ENCODE assay signal across 18 mouse cellular contexts in the genomic region with DNA sequence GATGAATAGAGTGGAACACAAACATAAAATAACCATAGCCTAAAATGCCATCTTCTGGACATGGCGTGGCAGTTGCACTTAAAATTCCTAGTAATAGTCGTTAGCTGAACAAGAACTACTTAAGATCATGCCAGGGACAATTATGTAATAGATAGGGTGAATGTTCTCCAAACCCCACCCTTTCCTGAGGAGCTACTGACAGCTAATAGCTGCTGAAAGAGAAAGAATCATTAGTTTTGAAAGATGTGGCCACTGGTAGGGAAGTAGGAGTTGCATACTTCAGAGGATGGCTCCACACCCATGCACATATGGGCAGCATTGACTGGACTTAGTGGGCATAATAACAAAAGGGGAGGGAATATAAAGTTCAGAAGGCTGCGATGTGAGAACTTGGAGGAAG. TPM values are rescaled to one million over a fixed set of nuclear protein-coding genes. Genes with fewer than 3 reads are reported as not detected.
DNase-seq lines count a peak whose midpoint lies in the region; ATAC-seq and TF ChIP-seq lines count a peak whose summit lies in the region.
"Had no signal": no experiment of that assay in that cellular context is flagged by ENCODE, and none has a peak within 500 bp of the region (broad histone marks: within the 10 kb centered on the region; RNA-seq: fewer than 3 reads in every experiment).

No protein-coding gene starts in this region.

- intact Hi-C loops in gastrocnemius, postnatal 14 days (cut with DNase I; ENCODE audit: low total_unique reads): no loop called here

- H3K27me3 ChIP-seq in heart, embryonic 12.5 days (replicated peaks): no peaks in the 10 kb centered on the region
- H3K27me3 ChIP-seq in cerebellum, adult 2 months (ENCODE audit: control insufficient read depth, insufficient read depth, low read length): no peaks in the 10 kb centered on the region
- H3K27me3 ChIP-seq: CH12.LX; embryonic facial prominence, embryonic 12.5 days; forebrain, embryonic 15.5 days; heart, embryonic 15.5 days; hindbrain, embryonic 13.5 days had no signal

- peak; percentile 30 to 51 for DNase-seq in heart, adult 9 months (ENCODE audit: low spot score in 2 of 2)
- peak; percentile 63 for DNase-seq in lung, postnatal 36 days
- no peak for DNase-seq in lung, postnatal 10 days
- DNase-seq in cerebellum, adult 2 months: no peak
- DNase-seq in gastrocnemius, postnatal 14 days: no peak
- DNase-seq: adrenal gland, adult 2 months; adrenal gland, postnatal 25 days; cerebellum, adult 8-10 months; cerebellum, postnatal 14 days; heart, postnatal 14 days had no signal

- H3K9me3 ChIP-seq in heart, embryonic 12.5 days (replicated peaks): no peaks in the 10 kb centered on the region
- H3K9me3 ChIP-seq: embryonic facial prominence, embryonic 12.5 days; forebrain, embryonic 15.5 days; heart, embryonic 15.5 days; hindbrain, embryonic 13.5 days had no signal

- no peak overlapping the region for H3K4me3 ChIP-seq in heart, embryonic 12.5 days
- H3K4me3 ChIP-seq in cerebellum, adult 2 months (replicated peaks; ENCODE audit: insufficient read depth, low read depth, low read length): no peak overlapping the region
- H3K4me3 ChIP-seq: embryonic facial prominence, embryonic 12.5 days; forebrain, embryonic 15.5 days; heart, embryonic 15.5 days; hindbrain, embryonic 13.5 days had no signal

- no peak overlapping the region for H3K27ac ChIP-seq in heart, embryonic 12.5 days (ENCODE audit: poor library complexity, severe bottlenecking)
- no peak overlapping the region for H3K27ac ChIP-seq in cerebellum, adult 2 months (ENCODE audit: insufficient read depth, low read length)
- H3K27ac ChIP-seq: embryonic facial prominence, embryonic 12.5 days; forebrain, embryonic 15.5 days; heart, embryonic 15.5 days; hindbrain, embryonic 13.5 days; hindbrain, postnatal 0 days had no signal

- no peak for TF ChIP-seq CTCF in cerebellum, adult 2 months (IDR thresholded peaks at IDR 0.05; ENCODE audit: borderline replicate concordance, insufficient read depth, low read depth, low read length)

- no peak for TF ChIP-seq POLR2A in cerebellum, adult 2 months (IDR thresholded peaks at IDR 0.05; ENCODE audit: borderline replicate concordance, insufficient read depth, low read length)

- H3K4me1 ChIP-seq in heart, embryonic 12.5 days (replicated peaks): peaks cover 19% of the 10 kb centered on the region
- no peaks in the 10 kb centered on the region; the same call in 1 of the 2 replicates for H3K4me1 ChIP-seq in cerebellum, adult 2 months (ENCODE audit: control insufficient read depth, insufficient read depth, low read length)
- H3K4me1 ChIP-seq: embryonic facial prominence, embryonic 12.5 days; forebrain, embryonic 15.5 days; hindbrain, embryonic 13.5 days had no signal

- H3K9ac ChIP-seq in heart, embryonic 12.5 days: no peak overlapping the region
- H3K9ac ChIP-seq: embryonic facial prominence, embryonic 12.5 days; forebrain, embryonic 15.5 days; heart, embryonic 15.5 days; hindbrain, embryonic 13.5 days had no signal

- H3K36me3 ChIP-seq in heart, embryonic 12.5 days: peaks cover 11% of the 10 kb centered on the region
- H3K36me3 ChIP-seq: embryonic facial prominence, embryonic 12.5 days; forebrain, embryonic 15.5 days; heart, embryonic 15.5 days; hindbrain, embryonic 13.5 days had no signal

- H3K4me2 ChIP-seq in heart, embryonic 12.5 days: no peak overlapping the region
- H3K4me2 ChIP-seq: embryonic facial prominence, embryonic 12.5 days; forebrain, embryonic 15.5 days; heart, embryonic 15.5 days; hindbrain, embryonic 13.5 days had no signal

- WGBS in heart, embryonic 12.5 days: 70% methylated on average over 3 of the region's 3 CpGs
- WGBS in cerebellum, adult 2 months: 82% methylated on average over 3 of the region's 3 CpGs

- no peak for ATAC-seq in heart, embryonic 12.5 days (ENCODE audit: insufficient number of reproducible peaks, low FRiP score)
- peak; percentile 85 for ATAC-seq in megakaryocyte progenitor cell, adult 5-6 weeks (replicated peaks; ENCODE audit: poor library complexity)
- ATAC-seq: forebrain, embryonic 15.5 days; hindbrain, postnatal 0 days had no signal

RNA-seq across cellular contexts. Expression of gene Klhl6, which starts 19.9 kb away (rescaled TPM):
- 30.0 and 32.5 TPM in 2 replicates for polyA plus RNA-seq in heart, embryonic 12.5 days (2016; fragmentation: Nextera tagmentation; extraction: Ambion mirVana)
- total RNA-seq in megakaryocyte progenitor cell, adult 5-6 weeks (2015): 50.6 and 54.0 TPM in 2 replicates
- total RNA-seq in megakaryocyte progenitor cell, adult 5-6 weeks (2017): 73.9 and 75.5 TPM in 2 replicates
- 1.2 and 1.6 TPM in 2 replicates for polyA plus RNA-seq in cerebellum, adult 2 months (2012; rRNA removed)
- 1 to 10 TPM; 1.6 to 2.4 TPM for total RNA-seq in gastrocnemius, postnatal 14 days (2021)

Comparison
In these comparisons a context has a peak if more than half of its experiments do, and no peak if none do; other contexts are left out.
1. DNase-seq: peak in heart, adult 9 months (2 of 2) and lung, postnatal 36 days (single experiment); none in lung, postnatal 10 days (single experiment), cerebellum, adult 2 months (0 of 2) and gastrocnemius, postnatal 14 days (single experiment).
2. RNA of gene Klhl6, which starts 19.9 kb away (total RNA-seq): 50.6 to 75.5 TPM in megakaryocyte progenitor cell, adult 5-6 weeks; 1.6 to 2.4 TPM in gastrocnemius, postnatal 14 days; every median in the first group is over 10 times any median in the second.